Mouse (Mus musculus) heart, postnatal 0 days (tissue): ENCODE measurements around the gene Atp6v0d1. TPM values are rescaled to one million over a fixed set of nuclear protein-coding genes. Genes with fewer than 3 reads are reported as not detected.

ENCODE experiments used
- ATAC-seq: fragments of 200-750 bp; cut with Nextera tagmentation; 2 replicates; pipeline ENCODE4 v1.8.0; 2017; ENCODE audit warnings: low read depth, moderate number of reproducible peaks, moderate library complexity; ENCODE audit not compliant: insufficient read depth
- DNase-seq: peaks from one replicate; pipeline ENCODE4 v3.0.0-alpha.2; 2016; ENCODE audit warnings: low spot score
- H3K27ac ChIP-seq: fragments of 300-500 bp; sonication (generic); 2 replicates; pipeline ENCODE4 v1.5.1; 2014; ENCODE audit warnings: low read depth, mild to moderate bottlenecking
- H3K27me3 ChIP-seq: fragments of 300-500 bp; sonication (generic); 2 replicates; pipeline ENCODE4 v1.6.1; 2014; ENCODE audit warnings: low read length, mixed read lengths; ENCODE audit not compliant: control insufficient read depth, insufficient read depth
- H3K36me3 ChIP-seq: fragments of 300-500 bp; sonication (generic); replicated peaks from 2 replicates; pipeline ENCODE4 v1.6.1; 2014; ENCODE audit warnings: low read length, mixed read lengths; ENCODE audit not compliant: control insufficient read depth, insufficient read depth
- H3K4me1 ChIP-seq: fragments of 300-500 bp; sonication (generic); 2 replicates; pipeline ENCODE4 v1.6.1; 2014; ENCODE audit warnings: antibody characterized with exemption; ENCODE audit not compliant: control insufficient read depth, insufficient read depth
- H3K4me2 ChIP-seq: fragments of 300-500 bp; sonication (generic); 2 replicates; pipeline ENCODE4 v1.6.1; 2014; ENCODE audit warnings: low read depth, mild to moderate bottlenecking, low read length, moderate library complexity
- H3K4me3 ChIP-seq: fragments of 300-500 bp; sonication (generic); 2 replicates; pipeline ENCODE4 v1.5.1; 2014; ENCODE audit warnings: low read depth, low read length
- H3K9ac ChIP-seq: fragments of 300-500 bp; sonication (generic); replicated peaks from 2 replicates; pipeline ENCODE4 v1.6.1; 2014; ENCODE audit warnings: low read depth, low read length, mixed read lengths
- H3K9me3 ChIP-seq: fragments of 300-500 bp; sonication (generic); replicated peaks from 2 replicates; pipeline ENCODE4 v1.6.1; 2016; ENCODE audit warnings: low read length; ENCODE audit not compliant: control insufficient read depth
- CTCF ChIP-seq: IDR thresholded peaks from 2 replicates; pipeline ENCODE4 v1.5.1; 2016; ENCODE audit warnings: antibody characterized with exemption, control low read depth, low read depth
- EP300 ChIP-seq: IDR thresholded peaks from 2 replicates; pipeline ENCODE4 v1.6.1; 2016; ENCODE audit warnings: antibody characterized with exemption, low read depth
- WGBS: fragments of 180-500 bp; shearing (Covaris S2); extraction: QIAGEN DNeasy Blood & Tissue Kit; methylation state at CpG from one replicate; pipeline ENCODE4 v1.1.7; 2014; 5-methylcytosine and 5-hydroxymethylcytosine counted together
- polyA plus RNA-seq: library from polyadenylated mRNA; unstranded; fragments of >200 nt; fragmentation: Nextera tagmentation; extraction: Ambion mirVana; gene quantifications from 2 replicates; pipeline ENCODE4 v1.2.1, GENCODE M21; 2015
- total RNA-seq: library from RNA; depleted of rRNA; stranded (reverse); fragments of >200 nt; gene quantifications from 2 replicates; pipeline ENCODE4 v1.2.3, GENCODE M21; 2014; ENCODE audit warnings: low replicate concordance

Gene Atp6v0d1
- total and polyA plus RNA-seq, 2 experiments from 2014 or later = 57.5 to 60.8 TPM

GRCm38 (mm10) chr8:105609355-105609754, 43.5 kb upstream of the Atp6v0d1 start:
- Histone ChIP-seq H3K4me1 (peaks cover 34% of the 10 kb centered on the region), H3K9me3 (no peaks in the 10 kb centered on the region), H3K36me3 (peaks cover 4% of the 10 kb centered on the region; the same call in 1 of the 2 replicates), H3K4me3 (no peak overlapping the region), H3K4me2 (no peak overlapping the region), H3K27ac (no peak overlapping the region), H3K9ac (no peak overlapping the region), H3K27me3 (no peaks in the 10 kb centered on the region)
- ATAC-seq (no peak), DNase-seq (no peak)
- TF ChIP-seq EP300 = no peak
- no peak for TF ChIP-seq CTCF
- WGBS = 56% methylated on average over 2 of the region's 2 CpGs

GRCm38 (mm10) chr8:105607684-105608083, 41.8 kb upstream of the Atp6v0d1 start:
- peaks cover 20% of the 10 kb centered on the region for H3K4me1 ChIP-seq
- TF ChIP-seq EP300 (no peak), CTCF (peak; percentile 48)
- H3K4me3 ChIP-seq = no peak overlapping the region
- DNase-seq (no peak), ATAC-seq (no peak)
- H3K36me3 ChIP-seq = peaks cover 4% of the 10 kb centered on the region; the same call in 1 of the 2 replicates
- no peak overlapping the region for H3K27ac ChIP-seq
- peak overlapping the region; percentile 81; the same call in 1 of the 2 replicates for H3K4me2 ChIP-seq
- no peak overlapping the region for H3K9ac ChIP-seq
- no peaks in the 10 kb centered on the region for H3K9me3 ChIP-seq
- no peaks in the 10 kb centered on the region for H3K27me3 ChIP-seq
- WGBS = 33% methylated on average over 4 of the region's 4 CpGs

- DNase-seq (no peak), ATAC-seq (no peak)
- Histone ChIP-seq H3K27me3 (no peaks in the 10 kb centered on the region), H3K4me1 (peaks cover 20% of the 10 kb centered on the region), H3K4me2 (peak overlapping the region; percentile 81), H3K27ac (peak overlapping the region; percentile 94), H3K9ac (peak overlapping the region; percentile 43), H3K4me3 (peak overlapping the region; percentile 85), H3K36me3 (peaks cover 4% of the 10 kb centered on the region; the same call in 1 of the 2 replicates), H3K9me3 (no peaks in the 10 kb centered on the region)
- TF ChIP-seq EP300 (no peak), CTCF (no peak)
- 5% methylated on average over 10 of the region's 10 CpGs for WGBS
These were observed 41.2 kb upstream of the Atp6v0d1 start for GRCm38 (mm10) chr8:105607062-105607461.

- under 1% methylated on average over 29 of the region's 30 CpGs for WGBS
- H3K4me3 ChIP-seq = peak overlapping the region; percentile 85
- DNase-seq = peak; percentile 90
- no peaks in the 10 kb centered on the region for H3K9me3 ChIP-seq
- H3K27me3 ChIP-seq = no peaks in the 10 kb centered on the region
- peak overlapping the region; percentile 85 for H3K9ac ChIP-seq
- peak overlapping the region; percentile 94 for H3K27ac ChIP-seq
- peaks cover 4% of the 10 kb centered on the region; the same call in 1 of the 2 replicates for H3K36me3 ChIP-seq
- peak overlapping the region; percentile 81 for H3K4me2 ChIP-seq
- no peak for TF ChIP-seq CTCF
- TF ChIP-seq EP300 = no peak
- H3K4me1 ChIP-seq = peaks cover 20% of the 10 kb centered on the region
- peak; percentile 82 for ATAC-seq
These were observed 40.6 kb upstream of the Atp6v0d1 start for GRCm38 (mm10) chr8:105606189-105607023.

GRCm38 (mm10) chr8:105605491-105606188, 39.8 kb upstream of the Atp6v0d1 start:
- TF ChIP-seq CTCF (no peak), EP300 (no peak)
- peak; percentile 36 for ATAC-seq
- DNase-seq = no peak

More at GRCm38 (mm10) chr8:105605491-105606188, 39.8 kb upstream of the Atp6v0d1 start:
- Histone ChIP-seq H3K4me1 (peaks cover 20% of the 10 kb centered on the region), H3K27me3 (no peaks in the 10 kb centered on the region), H3K4me3 (peak overlapping the region; percentile 85), H3K9me3 (no peaks in the 10 kb centered on the region), H3K36me3 (no peaks in the 10 kb centered on the region), H3K27ac (peak overlapping the region; percentile 94), H3K4me2 (peak overlapping the region; percentile 81), H3K9ac (peak overlapping the region; percentile 85)
- WGBS = under 1% methylated on average over 30 of the region's 39 CpGs
